In genomic region chr11:115164976-115165374, GRCm38 (mm10) we compare ENCODE assay signal across 8 mouse cellular contexts. TPM values are rescaled to one million over a fixed set of nuclear protein-coding genes. Genes with fewer than 3 reads are reported as not detected.
DNase-seq lines count a peak whose midpoint lies in the region; ATAC-seq and TF ChIP-seq lines count a peak whose summit lies in the region.

No protein-coding gene starts in this region.

- in situ Hi-C loops in CH12.LX (cut with MboI; ENCODE audit: low pct_ligation_motif_present, low pct_unique_long_range_greater_than_20kb, low sequenced_read_pairs): loop anchor here (5.0 kb wide), 3 partner anchors 32 to 107 kb away; no protein-coding TSS in a partner anchor

- no peak for TF ChIP-seq EP300 in CH12.LX (IDR thresholded peaks at IDR 0.05; ENCODE audit: low read length)

- peaks cover 16 to 49% of the 10 kb centered on the region in 2 experiments for H3K4me1 ChIP-seq in CH12.LX (ENCODE audit: control insufficient read depth in 1 of 2, insufficient read depth in 2 of 2)
- peaks cover 28% of the 10 kb centered on the region for H3K4me1 ChIP-seq in heart, embryonic 16.5 days (ENCODE audit: control insufficient read depth, insufficient read depth, low read length)
- H3K4me1 ChIP-seq in limb, embryonic 10.5 days: peaks cover 46% of the 10 kb centered on the region
- peaks cover 32% of the 10 kb centered on the region for H3K4me1 ChIP-seq in midbrain, embryonic 12.5 days

- TF ChIP-seq RAD21 in CH12.LX (IDR thresholded peaks at IDR 0.05; ENCODE audit: low read depth, low read length): no peak

- H3K4me2 ChIP-seq in CH12.LX (ENCODE audit: insufficient read depth, low read depth, poor library complexity, severe bottlenecking): peak overlapping the region; percentile 77
- peak overlapping the region; percentile 95 for H3K4me2 ChIP-seq in heart, embryonic 16.5 days (ENCODE audit: low read depth, low read length)
- H3K4me2 ChIP-seq in midbrain, embryonic 12.5 days (replicated peaks): peak overlapping the region; percentile 91

- no peaks in the 10 kb centered on the region for H3K9me3 ChIP-seq in CH12.LX (replicated peaks; ENCODE audit: low read length)
- no peaks in the 10 kb centered on the region for H3K9me3 ChIP-seq in heart, embryonic 16.5 days (replicated peaks; ENCODE audit: control insufficient read depth, low read length)
- H3K9me3 ChIP-seq in limb, embryonic 10.5 days (replicated peaks): no peaks in the 10 kb centered on the region
- no peaks in the 10 kb centered on the region for H3K9me3 ChIP-seq in midbrain, embryonic 12.5 days

- no peak overlapping the region for H3K27ac ChIP-seq in CH12.LX (ENCODE audit: insufficient read depth, low read depth)
- no peak overlapping the region for H3K27ac ChIP-seq in heart, embryonic 16.5 days (ENCODE audit: low read length)
- H3K27ac ChIP-seq in limb, embryonic 10.5 days: peak overlapping the region; percentile 33
- H3K27ac ChIP-seq in midbrain, embryonic 12.5 days (replicated peaks): no peak overlapping the region

- ATAC-seq in heart, embryonic 16.5 days (replicated peaks; ENCODE audit: extremely low read depth, insufficient read depth, low FRiP score): no peak
- ATAC-seq in midbrain, embryonic 12.5 days (ENCODE audit: low FRiP score, low read depth): no peak

- H3K36me3 ChIP-seq in CH12.LX (replicated peaks in 1 of 2; ENCODE audit: control insufficient read depth in 1 of 2, insufficient read depth in 1 of 2, low read length in 1 of 2): peaks cover 7 to 42% of the 10 kb centered on the region in 2 experiments
- H3K36me3 ChIP-seq in heart, embryonic 16.5 days (ENCODE audit: control insufficient read depth, insufficient read depth): no peaks in the 10 kb centered on the region
- no peaks in the 10 kb centered on the region for H3K36me3 ChIP-seq in limb, embryonic 10.5 days
- no peaks in the 10 kb centered on the region for H3K36me3 ChIP-seq in midbrain, embryonic 12.5 days

- H3K4me3 ChIP-seq in CH12.LX (replicated peaks in 1 of 3; ENCODE audit: low read depth in 2 of 3, low read length in 2 of 3, poor library complexity in 1 of 3): peak overlapping the region; percentile 69 to 98 (median 86)
- H3K4me3 ChIP-seq in heart, embryonic 16.5 days (ENCODE audit: low read length): peak overlapping the region; percentile 82
- H3K4me3 ChIP-seq in limb, embryonic 10.5 days: peak overlapping the region; percentile 63
- peak overlapping the region; percentile 61 for H3K4me3 ChIP-seq in midbrain, embryonic 12.5 days

- H3K27me3 ChIP-seq in CH12.LX (replicated peaks): no peaks in the 10 kb centered on the region
- H3K27me3 ChIP-seq in heart, embryonic 16.5 days (ENCODE audit: control insufficient read depth, insufficient read depth, low read length): peaks cover 4% of the 10 kb centered on the region; the same call in 1 of the 2 replicates
- peaks cover 49% of the 10 kb centered on the region for H3K27me3 ChIP-seq in limb, embryonic 10.5 days (ENCODE audit: low read depth, poor library complexity, severe bottlenecking)
- peaks cover 62% of the 10 kb centered on the region for H3K27me3 ChIP-seq in midbrain, embryonic 12.5 days

- H3K9ac ChIP-seq in CH12.LX (ENCODE audit: insufficient read depth, low read depth): peak overlapping the region; percentile 46
- H3K9ac ChIP-seq in heart, embryonic 16.5 days (ENCODE audit: low read length): peak overlapping the region; percentile 75
- peak overlapping the region; percentile 56; the same call in 1 of the 2 replicates for H3K9ac ChIP-seq in midbrain, embryonic 12.5 days (replicated peaks)

- TF ChIP-seq CTCF in CH12.LX (conservative IDR thresholded peaks at IDR 0.05 in 1 of 2, IDR thresholded peaks at IDR 0.05 in 1 of 2; ENCODE audit: low read depth in 2 of 2, low read length in 2 of 2): no peak

- TF ChIP-seq POLR2A in CH12.LX (IDR thresholded peaks at IDR 0.05; ENCODE audit: low read depth, low read length): no peak

- WGBS in heart, embryonic 16.5 days: 5% methylated on average over 9 of the region's 9 CpGs
- WGBS in limb, embryonic 10.5 days: under 1% methylated on average over 9 of the region's 9 CpGs
- under 1% methylated on average over 9 of the region's 9 CpGs for WGBS in midbrain, embryonic 12.5 days

- peaks cover 40% of the 10 kb centered on the region for H3K79me2 ChIP-seq in CH12.LX (replicated peaks; ENCODE audit: control insufficient read depth, extremely low read depth, insufficient read depth, poor library complexity, severe bottlenecking)

- DNase-seq in adrenal gland, adult (ENCODE audit: inconsistent age in 2 of 2, low spot score in 1 of 2): peak; percentile 83 to 90
- DNase-seq in adrenal gland, postnatal 4 days (ENCODE audit: low spot score in 2 of 2): no peak
- no peak for DNase-seq in CH12.LX (ENCODE audit: extremely low read depth)
- peak; percentile 83 for DNase-seq in cerebellum, adult 9-11 months
- no peak for DNase-seq in limb, embryonic 10.5 days (ENCODE audit: low spot score)
- DNase-seq in spleen, postnatal 36 days (ENCODE audit: low spot score in 2 of 2): no peak

- dilution Hi-C loops in CH12.LX (cut with MboI; ENCODE audit: extremely low pct_ligation_motif_present, extremely low pct_unique_long_range_greater_than_20kb, low sequenced_read_pairs): no loop called here

TF ChIP-seq in CH12.LX, 34 proteins besides CTCF, POLR2A, EP300 and RAD21:
- TF ChIP-seq MAFK (IDR thresholded peaks at IDR 0.05; ENCODE audit: insufficient replicate concordance, low read length) (no peak), NELFE (IDR thresholded peaks at IDR 0.05; ENCODE audit: low read depth, low read length) (no peak), MAZ (IDR thresholded peaks at IDR 0.05; ENCODE audit: low read depth, low read length) (0 out of 2 replicates have a peak, but pooled peaks have one; percentile 17)

RNA-seq across cellular contexts. Expression of gene Slc9a3r1, which starts 1.8 kb away (rescaled TPM):
- total RNA-seq in adrenal gland, postnatal 4 days (2021): 10 to 100 TPM; 28.9 to 37.6 TPM
- total RNA-seq in CH12.LX (2012; rRNA removed) (69.0 and 70.1 TPM in 2 replicates), CH12.LX (2014; rRNA removed) (43.5 and 51.9 TPM in 2 replicates)
- 63.7 and 64.6 TPM in 2 replicates for polyA plus RNA-seq in CH12.LX (2012; ENCODE audit: insufficient read length, low read depth)
- 34.2 and 51.7 TPM in 2 replicates for polyA plus RNA-seq in heart, embryonic 16.5 days (2015; fragmentation: Nextera tagmentation; extraction: Ambion mirVana)
- polyA plus RNA-seq in limb, embryonic 10.5 days (2016; fragmentation: Nextera tagmentation; extraction: Ambion mirVana): 30.7 and 32.2 TPM in 2 replicates
- polyA plus RNA-seq in midbrain, embryonic 12.5 days (2016; fragmentation: Nextera tagmentation; extraction: Ambion mirVana): 34.3 and 34.6 TPM in 2 replicates

RNA-seq across cellular contexts. Expression of gene Tmem104, which starts 22.3 kb away (rescaled TPM):
- 10 to 100 TPM; 11.9 to 12.0 TPM for total RNA-seq in adrenal gland, postnatal 4 days (2021)
- total RNA-seq in CH12.LX (2012; rRNA removed): 15.7 and 16.1 TPM in 2 replicates
- 1.6 and 3.5 TPM in 2 replicates for total RNA-seq in CH12.LX (2014; rRNA removed)
- polyA plus RNA-seq in CH12.LX (2012; ENCODE audit: insufficient read length, low read depth): 10.3 and 10.8 TPM in 2 replicates
- polyA plus RNA-seq in heart, embryonic 16.5 days (2015; fragmentation: Nextera tagmentation; extraction: Ambion mirVana): 6.6 and 7.1 TPM in 2 replicates
- polyA plus RNA-seq in limb, embryonic 10.5 days (2016; fragmentation: Nextera tagmentation; extraction: Ambion mirVana): 9.1 and 9.8 TPM in 2 replicates
- 7.9 and 9.2 TPM in 2 replicates for polyA plus RNA-seq in midbrain, embryonic 12.5 days (2016; fragmentation: Nextera tagmentation; extraction: Ambion mirVana)

RNA-seq across cellular contexts. Expression of gene Nat9, which starts 22.7 kb away (rescaled TPM):
- 10 to 100 TPM; 21.6 to 22.1 TPM for total RNA-seq in adrenal gland, postnatal 4 days (2021)
- total RNA-seq in CH12.LX (2012; rRNA removed) (51.7 and 74.0 TPM in 2 replicates), CH12.LX (2014; rRNA removed) (20.7 and 30.6 TPM in 2 replicates)
- 24.1 and 34.0 TPM in 2 replicates for polyA plus RNA-seq in CH12.LX (2012; ENCODE audit: insufficient read length, low read depth)
- 18.6 and 20.8 TPM in 2 replicates for polyA plus RNA-seq in heart, embryonic 16.5 days (2015; fragmentation: Nextera tagmentation; extraction: Ambion mirVana)
- polyA plus RNA-seq in limb, embryonic 10.5 days (2016; fragmentation: Nextera tagmentation; extraction: Ambion mirVana): 15.6 and 22.7 TPM in 2 replicates
- polyA plus RNA-seq in midbrain, embryonic 12.5 days (2016; fragmentation: Nextera tagmentation; extraction: Ambion mirVana): 18.5 and 19.2 TPM in 2 replicates

RNA-seq across cellular contexts. Expression of gene Cd300lf, which starts 31.2 kb away (rescaled TPM):
- 1 to 10 TPM; 2.0 to 2.2 TPM for total RNA-seq in adrenal gland, postnatal 4 days (2021)
- total RNA-seq in CH12.LX (2012; rRNA removed): 35.3 and 36.1 TPM in 2 replicates
- 13.5 and 15.5 TPM in 2 replicates for total RNA-seq in CH12.LX (2014; rRNA removed)
- 36.9 and 38.9 TPM in 2 replicates for polyA plus RNA-seq in CH12.LX (2012; ENCODE audit: insufficient read length, low read depth)
- 0.72 and 0.87 TPM in 2 replicates for polyA plus RNA-seq in heart, embryonic 16.5 days (2015; fragmentation: Nextera tagmentation; extraction: Ambion mirVana)
- 0.06 TPM in 1 of 2 replicates, not detected in the other for polyA plus RNA-seq in limb, embryonic 10.5 days (2016; fragmentation: Nextera tagmentation; extraction: Ambion mirVana)
- polyA plus RNA-seq in midbrain, embryonic 12.5 days (2016; fragmentation: Nextera tagmentation; extraction: Ambion mirVana): 0.15 and 0.24 TPM in 2 replicates

Comparison
In these comparisons a context has a peak if more than half of its experiments do, and no peak if none do; other contexts are left out.
1. DNase-seq: peak in adrenal gland, adult (2 of 2) and cerebellum, adult 9-11 months (single experiment); none in adrenal gland, postnatal 4 days (0 of 2), CH12.LX (single experiment), limb, embryonic 10.5 days (single experiment) and spleen, postnatal 36 days (0 of 2).
2. Peak in every context shown above with its lines, with median percentiles within 50 percentile points of each other: H3K4me2 ChIP-seq, H3K4me3 ChIP-seq and H3K9ac ChIP-seq.